ENCODE assay signal across 19 mouse cellular contexts in genomic region chr1:137223052-137223451, GRCm38 (mm10).
DNase-seq lines count a peak whose midpoint lies in the region; ATAC-seq and TF ChIP-seq lines count a peak whose summit lies in the region.
"Had no signal": no experiment of that assay in that cellular context is flagged by ENCODE, and none has a peak within 500 bp of the region (broad histone marks: within the 10 kb centered on the region; RNA-seq: fewer than 3 reads in every experiment).

No protein-coding gene starts in this region.

- 0 out of 2 replicates have a peak, but pooled peaks have one; percentile 15 for ATAC-seq in heart, embryonic 12.5 days (ENCODE audit: insufficient number of reproducible peaks, low FRiP score)
- peak; percentile 51 for ATAC-seq in liver, embryonic 11.5 days (replicated peaks; ENCODE audit: low FRiP score)
- no peak for ATAC-seq in liver, postnatal 0 days
- peak; percentile 53; the same call in 1 of the 2 replicates for ATAC-seq in liver, embryonic 13.5 days (ENCODE audit: low read depth)
- ATAC-seq: forebrain, embryonic 14.5 days; hindbrain, postnatal 0 days had no signal

- H3K4me3 ChIP-seq in heart, embryonic 12.5 days = no peak overlapping the region
- H3K4me3 ChIP-seq in liver, embryonic 11.5 days (ENCODE audit: low read depth, low read length) = no peak overlapping the region
- no peak overlapping the region for H3K4me3 ChIP-seq in liver, postnatal 0 days (ENCODE audit: low read depth, low read length)
- no peak overlapping the region for H3K4me3 ChIP-seq in liver, embryonic 13.5 days (replicated peaks)
- H3K4me3 ChIP-seq: embryonic facial prominence, embryonic 12.5 days; hindbrain, embryonic 10.5 days had no signal

- no peaks in the 10 kb centered on the region for H3K36me3 ChIP-seq in heart, embryonic 12.5 days
- H3K36me3 ChIP-seq in liver, embryonic 11.5 days (ENCODE audit: control insufficient read depth, insufficient read depth, low read length) = no peaks in the 10 kb centered on the region
- no peaks in the 10 kb centered on the region for H3K36me3 ChIP-seq in liver, postnatal 0 days (replicated peaks; ENCODE audit: insufficient read depth, low read length)
- H3K36me3 ChIP-seq in liver, embryonic 13.5 days = no peaks in the 10 kb centered on the region
- H3K36me3 ChIP-seq: embryonic facial prominence, embryonic 12.5 days; hindbrain, embryonic 10.5 days had no signal

- H3K9me3 ChIP-seq in heart, embryonic 12.5 days (replicated peaks) = 0 out of 2 replicates have a peak, but pooled peaks cover 4% of the 10 kb centered on the region
- H3K9me3 ChIP-seq in liver, embryonic 11.5 days (ENCODE audit: control insufficient read depth, low read length) = no peaks in the 10 kb centered on the region
- no peaks in the 10 kb centered on the region for H3K9me3 ChIP-seq in liver, postnatal 0 days (ENCODE audit: low read length)
- H3K9me3 ChIP-seq in liver, embryonic 13.5 days (replicated peaks) = no peaks in the 10 kb centered on the region
- H3K9me3 ChIP-seq: hindbrain, embryonic 10.5 days had no signal

- TF ChIP-seq CTCF in liver, postnatal 0 days (IDR thresholded peaks at IDR 0.05; ENCODE audit: low read depth) = no peak

- DNase-seq in heart, adult 18-20 months = no peak
- no peak for DNase-seq in liver, embryonic 11.5 days (ENCODE audit: low spot score)
- DNase-seq in liver, postnatal 0 days = no peak
- peak; percentile 47 for DNase-seq in 416B (ENCODE audit: low read depth)
- no peak for DNase-seq in liver, embryonic 13.5 days
- no peak for DNase-seq in adrenal gland, postnatal 10 days
- DNase-seq: adrenal gland, adult 2 months; B cell, adult 2 months; cerebellum, adult 9-10 months; gastrocnemius, postnatal 36 days; kidney, adult 18-20 months; lung, adult 2 months; right cerebral cortex, postnatal 4 days had no signal

- H3K4me2 ChIP-seq in heart, embryonic 12.5 days = peak overlapping the region; percentile 43
- H3K4me2 ChIP-seq in liver, embryonic 11.5 days = peak overlapping the region; percentile 0; the same call in 1 of the 2 replicates
- no peak overlapping the region for H3K4me2 ChIP-seq in liver, postnatal 0 days (ENCODE audit: low read depth, low read length)
- H3K4me2 ChIP-seq in liver, embryonic 13.5 days = peak overlapping the region; percentile 1; the same call in 1 of the 2 replicates
- H3K4me2 ChIP-seq: embryonic facial prominence, embryonic 12.5 days had no signal

- 0 out of 2 replicates have a peak, but pooled peaks cover 11% of the 10 kb centered on the region for H3K27me3 ChIP-seq in heart, embryonic 12.5 days (replicated peaks)
- H3K27me3 ChIP-seq in liver, embryonic 11.5 days (replicated peaks; ENCODE audit: control insufficient read depth, insufficient read depth, low read length) = no peaks in the 10 kb centered on the region
- H3K27me3 ChIP-seq in liver, postnatal 0 days (ENCODE audit: insufficient read depth, low read length) = no peaks in the 10 kb centered on the region
- 0 out of 2 replicates have a peak, but pooled peaks cover 3% of the 10 kb centered on the region for H3K27me3 ChIP-seq in liver, embryonic 13.5 days

- no peak for TF ChIP-seq EP300 in liver, postnatal 0 days (IDR thresholded peaks at IDR 0.05; ENCODE audit: low read depth)

- 26% methylated on average over 10 of the region's 10 CpGs for WGBS in heart, embryonic 12.5 days
- 40% methylated on average over 10 of the region's 10 CpGs for WGBS in liver, embryonic 11.5 days
- WGBS in liver, postnatal 0 days (ENCODE audit: insufficient replicate concordance) = 43% methylated on average over 10 of the region's 10 CpGs
- WGBS in liver, embryonic 13.5 days (ENCODE audit: insufficient replicate concordance) = 26% methylated on average over 10 of the region's 10 CpGs

- H3K9ac ChIP-seq in heart, embryonic 12.5 days = no peak overlapping the region
- H3K9ac ChIP-seq in liver, embryonic 11.5 days (ENCODE audit: low read depth, low read length) = no peak overlapping the region
- no peak overlapping the region for H3K9ac ChIP-seq in liver, postnatal 0 days (replicated peaks)
- H3K9ac ChIP-seq in liver, embryonic 13.5 days = no peak overlapping the region
- H3K9ac ChIP-seq: embryonic facial prominence, embryonic 12.5 days had no signal

- no peak overlapping the region for H3K27ac ChIP-seq in heart, embryonic 12.5 days (ENCODE audit: poor library complexity, severe bottlenecking)
- no peak overlapping the region for H3K27ac ChIP-seq in liver, embryonic 11.5 days (ENCODE audit: low read depth, low read length)
- H3K27ac ChIP-seq in liver, postnatal 0 days (ENCODE audit: low read depth) = no peak overlapping the region
- H3K27ac ChIP-seq in liver, embryonic 13.5 days = no peak overlapping the region
- H3K27ac ChIP-seq: embryonic facial prominence, embryonic 12.5 days; hindbrain, embryonic 10.5 days; hindbrain, postnatal 0 days; kidney, postnatal 0 days had no signal

- H3K4me1 ChIP-seq in heart, embryonic 12.5 days (replicated peaks) = peaks cover 5% of the 10 kb centered on the region
- peaks cover 7% of the 10 kb centered on the region for H3K4me1 ChIP-seq in liver, embryonic 11.5 days (replicated peaks; ENCODE audit: control insufficient read depth, insufficient read depth, low read length)
- no peaks in the 10 kb centered on the region for H3K4me1 ChIP-seq in liver, postnatal 0 days (ENCODE audit: insufficient read depth)
- H3K4me1 ChIP-seq in liver, embryonic 13.5 days (replicated peaks) = peaks cover 11% of the 10 kb centered on the region; the same call in 1 of the 2 replicates
